ENCODE assay signal across 20 mouse cellular contexts in genomic region chr3:37084860-37085259, GRCm38 (mm10). TPM values are rescaled to one million over a fixed set of nuclear protein-coding genes. Genes with fewer than 3 reads are reported as not detected.
"Had no signal": no experiment of that assay in that cellular context is flagged by ENCODE, and none has a peak within 500 bp of the region (broad histone marks: within the 10 kb centered on the region; RNA-seq: fewer than 3 reads in every experiment).

No protein-coding gene starts in this region.

- H3K9ac ChIP-seq: neural tube, embryonic 15.5 days; stomach, embryonic 15.5 days had no signal

- H3K4me2 ChIP-seq: neural tube, embryonic 15.5 days; stomach, embryonic 15.5 days had no signal

- H3K27ac ChIP-seq: neural tube, embryonic 15.5 days; stomach, embryonic 15.5 days; stomach, postnatal 0 days had no signal

- H3K4me1 ChIP-seq: neural tube, embryonic 15.5 days; stomach, embryonic 15.5 days had no signal

- H3K27me3 ChIP-seq: neural tube, embryonic 15.5 days; stomach, embryonic 15.5 days had no signal

- H3K36me3 ChIP-seq: neural tube, embryonic 15.5 days; stomach, embryonic 15.5 days had no signal

- H3K4me3 ChIP-seq: neural tube, embryonic 15.5 days; stomach, embryonic 15.5 days had no signal

- DNase-seq: retina, postnatal 1 day; right cerebral cortex, adult 18-20 months; right cerebral cortex, postnatal 14 days; right cerebral cortex, postnatal 25 days; right cerebral cortex, postnatal 4 days; spleen, adult 18-20 months; thymus, adult 18-20 months; thymus, adult 2 months; thymus, postnatal 14 days; thymus, postnatal 25 days; thymus, postnatal 36 days; thymus, postnatal 4 days had no signal

- H3K9me3 ChIP-seq: neural tube, embryonic 15.5 days; stomach, embryonic 15.5 days had no signal

RNA-seq across cellular contexts. Expression of gene Adad1, which starts 21.5 kb away (rescaled TPM):
- polyA plus RNA-seq: neural tube, embryonic 14.5 days; neural tube, embryonic 15.5 days; small intestine, adult 2 months; spleen, adult 2 months; stomach, embryonic 15.5 days; thymus, adult 2 months; urinary bladder, adult 2 months had no signal

RNA-seq across cellular contexts. Expression of gene Il2, which starts 40.9 kb away (rescaled TPM):
- polyA plus RNA-seq: spleen, adult 2 months; testis, adult 2 months; thymus, adult 2 months had no signal
